Mouse (Mus musculus) cerebellum, postnatal 10 days (tissue): ENCODE measurements at regions not wholly inside any gene's neighbourhood (a gene's known extent, or its start where the extent isn't known, plus 50 kb on each side); places are given as distances from the start of the nearest gene placed in this dataset.

Experiments used
- DNase-seq, 2 experiments: peaks; one replicate each; pipeline ENCODE4 v3.0.0; 2021; ENCODE audit warnings: mixed read lengths in 2 of 2

- DNase-seq: no peak
Measured at GRCm38 (mm10) chr2:72753788-72754713, 226.2 kb downstream of the Sp3 start.

DNA sequence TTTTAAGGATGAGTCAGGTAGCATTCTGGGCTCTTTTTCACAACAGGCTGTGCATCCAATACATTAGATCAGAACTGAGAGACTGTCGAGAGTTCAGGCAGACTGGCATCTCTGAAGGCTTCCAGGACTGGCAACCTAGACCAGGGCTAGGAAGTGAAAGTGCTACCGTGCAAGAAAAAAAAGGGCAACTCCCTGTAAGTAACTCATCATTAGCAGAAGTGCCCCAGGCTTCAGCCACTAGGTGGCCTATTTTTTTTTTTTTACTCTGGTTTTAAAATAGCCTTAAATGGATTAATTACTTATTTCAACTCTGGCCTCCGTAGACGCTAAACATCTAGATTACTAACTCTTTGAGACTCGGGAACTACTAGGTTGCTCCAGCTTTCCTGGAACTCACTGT lies 216.8 kb downstream of the Sp3 start:
- DNase-seq: no peak

DNA sequence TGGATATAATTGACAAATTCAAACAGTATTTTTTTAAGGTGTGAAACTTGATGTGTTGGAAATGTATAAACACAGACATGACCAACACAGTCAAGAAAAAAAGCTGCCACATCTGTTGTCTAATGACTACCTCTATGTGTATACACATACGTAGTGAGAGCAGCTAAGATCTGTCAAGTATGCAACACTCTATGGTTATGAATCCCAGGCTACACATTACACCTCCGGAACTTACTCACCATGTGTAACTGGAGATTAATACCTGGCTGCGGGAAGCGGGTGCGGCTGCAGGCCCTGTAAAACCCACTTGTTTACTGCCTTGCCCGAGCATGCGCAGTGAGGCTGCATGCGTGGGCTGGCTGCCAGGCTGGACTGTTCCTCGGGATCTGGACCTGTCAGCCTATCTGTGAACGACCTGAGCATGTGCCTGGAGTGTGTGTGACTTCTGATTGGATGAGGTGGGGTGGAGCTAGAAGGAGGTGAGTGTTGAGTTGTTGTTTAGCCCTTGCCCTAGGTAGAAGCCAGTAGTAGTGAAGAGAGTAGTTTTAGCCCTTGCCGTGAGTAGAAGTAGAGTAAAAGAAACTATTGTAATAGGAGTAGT lies 211.1 kb downstream of the Sp3 start:
- DNase-seq: peak in 1 of 2 experiments; percentile 17

GRCm38 (mm10) chr2:72773401-72773800 lies 206.8 kb downstream of the Sp3 start:
- DNase-seq: peak; percentile 49 to 55

DNA sequence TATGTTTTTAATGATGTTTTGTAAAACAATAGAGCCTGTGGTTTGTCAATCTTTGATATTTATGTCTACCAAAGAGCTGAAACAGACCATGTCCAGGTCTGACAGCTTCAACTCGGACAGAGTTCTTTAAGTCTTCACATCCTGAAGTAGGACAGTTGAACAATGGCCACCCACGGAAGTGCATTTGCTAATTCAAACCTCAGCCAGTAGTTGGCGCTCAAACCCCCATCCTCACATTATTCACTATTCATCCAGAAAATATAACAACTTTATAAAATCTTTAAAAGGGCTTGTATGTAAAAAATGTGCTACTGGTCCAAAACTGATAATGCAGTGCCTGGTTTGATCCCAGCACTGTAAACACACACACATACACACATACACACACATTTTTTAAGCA lies 202.9 kb downstream of the Sp3 start:
- DNase-seq: peak; percentile 27 to 33

GRCm38 (mm10) chr2:72777806-72778510 lies 202.3 kb downstream of the Sp3 start:
- DNase-seq: no peak

GRCm38 (mm10) chr2:72779268-72780163 lies 200.7 kb downstream of the Sp3 start:
- no peak for DNase-seq

- DNase-seq: peak; percentile 49 to 67
Measured at GRCm38 (mm10) chr2:72781369-72782275, 198.6 kb downstream of the Sp3 start.

DNA sequence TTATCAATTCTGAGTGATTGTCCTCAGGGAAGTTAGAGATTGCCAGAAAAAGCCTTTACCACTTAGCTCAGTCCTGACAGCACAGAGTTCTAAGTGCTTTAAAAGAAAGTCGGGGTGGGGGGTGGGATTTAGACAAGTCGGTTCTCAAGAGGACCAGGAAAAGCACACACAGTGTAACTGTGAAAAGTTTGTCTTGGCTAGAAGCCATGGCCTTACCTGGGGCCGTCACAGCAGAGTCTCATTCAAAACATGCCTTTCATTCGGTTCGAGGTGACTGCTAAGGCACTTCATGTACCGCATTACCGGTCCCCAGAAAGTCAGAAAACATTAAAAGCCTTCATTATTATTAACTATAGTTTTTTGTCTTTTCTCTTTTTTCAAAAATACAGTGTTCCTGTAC lies 197.9 kb downstream of the Sp3 start:
- DNase-seq: no peak

DNA sequence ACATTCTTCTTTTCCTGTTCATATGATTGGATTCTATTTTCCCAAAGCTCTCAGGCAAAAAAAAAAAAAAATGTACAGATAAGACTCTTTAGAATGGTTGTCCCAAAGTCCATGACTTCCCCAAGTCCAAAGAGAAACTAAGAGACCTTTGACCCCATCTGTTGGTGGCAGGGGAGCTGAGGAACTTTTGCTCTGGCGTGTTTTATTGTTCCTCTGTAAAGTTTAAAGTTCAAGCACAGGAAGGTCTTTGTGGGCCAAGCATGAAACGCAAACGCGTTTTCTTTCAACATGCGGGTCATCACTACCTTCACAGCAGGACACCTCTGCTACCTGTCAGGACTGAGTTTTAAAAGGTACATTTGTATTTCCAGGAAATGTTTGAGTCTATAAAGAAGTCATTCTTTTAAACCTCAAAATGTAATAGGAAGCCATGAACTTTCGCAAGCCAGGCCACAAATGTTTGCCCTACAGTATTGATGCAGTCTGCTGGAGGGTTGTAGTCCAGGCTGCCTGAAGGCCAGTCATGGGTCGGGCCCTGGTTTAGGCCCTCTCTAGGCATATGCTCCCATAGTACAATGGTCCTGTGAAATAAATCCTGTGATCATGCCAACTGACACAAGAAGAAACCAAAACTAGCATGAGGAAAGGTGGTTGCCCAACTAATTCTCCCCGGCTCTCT lies 194.7 kb downstream of the Sp3 start:
- DNase-seq: no peak

DNA sequence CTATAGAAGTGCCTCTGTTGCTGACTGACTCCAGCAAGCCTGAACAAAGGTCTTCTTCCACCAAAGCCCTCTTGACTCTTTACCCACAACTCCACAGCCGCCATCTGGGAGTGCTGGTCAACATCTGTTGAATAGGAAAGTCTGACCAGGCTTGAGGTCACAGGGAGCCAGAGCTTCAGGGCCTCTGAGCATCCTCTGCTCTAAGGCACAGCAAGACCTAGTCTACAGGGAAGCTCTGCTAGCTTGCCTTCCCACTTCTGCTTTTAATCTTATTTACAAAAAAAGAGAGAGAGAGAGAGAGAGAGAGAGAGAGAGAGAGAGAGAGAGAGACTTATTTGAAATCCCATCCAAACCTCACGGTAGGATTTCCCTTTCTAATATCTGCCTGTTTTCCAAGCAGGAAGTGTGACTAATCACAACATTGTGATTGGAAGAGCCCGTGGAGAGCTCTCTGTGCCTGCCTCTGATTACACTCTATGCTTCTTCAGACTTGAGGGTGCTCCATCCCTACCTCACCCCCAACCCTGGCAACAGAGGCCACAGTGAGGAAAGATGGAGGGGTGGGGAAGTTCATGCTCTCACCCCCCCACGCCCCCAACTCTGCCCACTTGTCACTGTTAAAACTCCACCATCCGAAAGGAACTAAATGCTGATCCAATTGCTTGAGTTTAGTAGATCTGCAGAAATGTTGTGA lies 194.1 kb downstream of the Sp3 start:
- no peak for DNase-seq

DNA sequence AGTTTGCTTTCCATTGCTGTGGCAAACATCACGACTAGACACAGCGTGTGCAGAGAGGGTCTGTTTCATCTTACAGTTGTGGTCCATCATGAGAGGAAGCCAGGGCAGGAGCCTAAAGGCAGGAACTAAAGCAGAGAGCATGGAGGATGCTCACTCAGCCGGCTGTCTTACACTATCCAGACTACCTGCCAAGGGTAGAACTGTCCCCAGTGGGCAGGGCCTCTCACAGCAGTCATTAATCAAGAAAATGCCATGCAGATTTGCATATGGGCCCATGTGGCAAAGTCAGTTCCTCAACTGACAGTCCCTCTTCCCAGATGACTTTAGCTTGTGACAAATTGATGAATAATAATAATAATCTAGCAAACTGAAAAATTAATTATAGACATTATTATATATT lies 192.6 kb downstream of the Sp3 start:
- DNase-seq: no peak

DNA sequence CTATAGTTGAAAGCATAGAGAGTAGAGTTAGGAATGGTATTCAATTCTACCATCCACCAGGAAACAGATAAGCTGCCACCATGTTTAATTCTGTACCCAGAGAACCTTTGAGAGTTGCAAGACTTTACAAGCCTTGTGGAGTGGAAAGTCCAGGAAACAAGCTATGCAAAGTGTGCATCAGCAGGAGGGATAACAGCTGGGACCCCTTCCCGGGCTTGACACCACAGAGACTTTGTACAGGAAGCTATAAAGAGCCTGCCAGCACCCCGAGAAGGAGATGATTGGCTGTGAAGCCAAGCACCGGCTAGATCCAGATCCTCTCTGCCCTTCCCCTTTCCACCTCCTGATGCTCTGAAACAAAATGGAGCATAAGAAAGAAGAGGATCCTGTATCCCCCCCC lies 188.8 kb downstream of the Sp3 start:
- no peak for DNase-seq

DNA sequence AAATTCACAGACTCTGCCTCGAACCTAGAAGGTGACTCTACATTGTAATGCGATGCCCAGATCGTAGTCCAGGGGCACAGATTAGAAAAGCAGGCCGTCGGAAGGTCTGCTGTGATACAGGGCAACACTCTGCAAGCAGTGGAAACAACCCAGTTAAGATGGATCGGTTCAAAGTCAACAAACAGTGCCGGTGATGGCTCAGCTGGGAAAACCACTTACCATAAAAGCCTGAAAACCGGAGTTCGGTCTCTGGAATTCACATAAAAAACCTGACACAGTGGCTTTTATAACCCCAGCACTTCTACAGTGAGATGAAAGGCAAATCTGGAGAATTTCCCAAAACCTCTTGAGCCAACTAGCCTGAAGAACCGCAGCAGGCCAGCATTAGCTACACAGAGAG lies 186.8 kb downstream of the Sp3 start:
- no peak for DNase-seq

- DNase-seq: no peak
Measured at GRCm38 (mm10) chr2:72794501-72794900, 185.7 kb downstream of the Sp3 start.

DNA sequence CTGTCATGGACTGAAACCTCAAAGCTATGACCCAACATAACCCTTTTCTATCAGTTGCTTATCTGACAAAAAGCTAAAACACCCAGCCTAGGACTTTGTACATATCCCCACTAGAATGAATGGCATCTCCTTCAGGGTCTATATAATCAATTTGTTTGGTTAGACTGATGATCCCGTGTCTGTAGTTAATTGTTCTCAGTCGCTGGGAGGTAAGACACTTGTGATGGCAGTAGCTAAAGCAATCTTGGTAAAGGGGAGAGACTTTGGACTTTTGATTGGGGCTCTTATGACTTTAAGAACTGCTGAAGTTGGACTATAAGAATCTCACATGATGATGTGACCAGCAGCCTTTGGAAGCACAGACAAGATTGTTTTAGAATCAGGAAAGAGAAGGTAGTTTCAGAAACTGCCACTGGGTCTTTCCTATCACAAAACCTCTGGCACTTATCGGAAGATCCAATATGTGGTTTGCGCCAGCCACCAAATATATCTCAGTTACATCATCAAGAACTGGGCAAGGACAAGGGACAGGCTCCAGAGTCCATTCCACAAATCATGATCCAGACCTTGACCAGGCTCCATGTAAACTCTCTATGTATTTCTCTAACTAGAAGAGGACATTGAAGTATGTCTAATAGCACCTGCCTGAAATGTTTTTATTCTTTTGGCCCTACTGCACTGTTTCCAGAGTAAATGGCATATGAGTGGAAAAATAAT lies 183.1 kb downstream of the Sp3 start:
- DNase-seq: no peak

DNA sequence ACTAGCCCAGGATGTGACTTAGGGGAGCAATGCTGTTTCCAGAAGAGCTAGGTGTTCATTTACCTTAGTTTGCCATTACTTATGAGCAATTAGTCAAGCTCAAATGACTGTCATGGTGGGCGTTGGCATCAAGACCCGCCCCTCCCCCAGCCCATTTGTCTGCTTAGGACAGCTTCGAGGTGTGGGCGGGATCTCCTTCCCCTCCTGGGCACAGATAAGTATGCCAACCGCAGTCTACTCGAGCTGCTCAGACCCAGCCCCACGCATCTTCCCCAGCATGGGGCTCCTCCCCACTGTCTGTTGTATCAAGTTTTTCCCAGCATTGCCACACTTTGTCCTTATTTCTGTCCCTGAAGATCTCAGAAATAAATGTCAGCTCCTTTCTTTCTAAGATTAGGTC lies 179.6 kb downstream of the Sp3 start:
- DNase-seq: peak in 1 of 2 experiments; percentile 14

- DNase-seq: no peak
Measured at GRCm38 (mm10) chr2:72813282-72813974, 166.8 kb downstream of the Sp3 start.

- DNase-seq: peak in 1 of 2 experiments; percentile 23
Measured at GRCm38 (mm10) chr2:72825251-72825650, 155.0 kb downstream of the Sp3 start.
